Mouse (Mus musculus): ENCODE measurements around the gene Gm42669. TPM values are rescaled to one million over a fixed set of nuclear protein-coding genes. Genes with fewer than 3 reads are reported as not detected.

Gene Gm42669
- polyA plus RNA-seq, 1 experiment from 2014 or later, result 0.08 TPM

GRCm38 (mm10) chr5:107621327-107621726, 113.9 kb downstream of the Gm42669 start:
- no peak for ATAC-seq
- WGBS, result 95% methylated on average over 3 of the region's 3 CpGs

More at GRCm38 (mm10) chr5:107621327-107621726, 113.9 kb downstream of the Gm42669 start:
- Histone ChIP-seq H3K4me1 (replicated peaks; ENCODE audit: control insufficient read depth, insufficient read depth, low read length) (no peaks in the 10 kb centered on the region), H3K27ac (ENCODE audit: low read depth, low read length) (no peak overlapping the region), H3K9ac (ENCODE audit: low read depth, low read length) (no peak overlapping the region), H3K4me2 (replicated peaks; ENCODE audit: low read depth) (no peak overlapping the region), H3K27me3 (replicated peaks; ENCODE audit: control insufficient read depth, insufficient read depth, low read length) (no peaks in the 10 kb centered on the region), H3K4me3 (ENCODE audit: low read depth, low read length) (no peak overlapping the region), H3K36me3 (ENCODE audit: control insufficient read depth, insufficient read depth) (peaks cover 33% of the 10 kb centered on the region), H3K9me3 (ENCODE audit: control insufficient read depth) (no peaks in the 10 kb centered on the region)
- TF ChIP-seq CTCF (IDR thresholded peaks at IDR 0.05; ENCODE audit: low read depth), result no peak

Other genes with a start within 250 kb of the Gm42669 start
- 7.0 and 7.5 TPM in 2 replicates for gene Tgfbr3, start 218.0 kb upstream of the Gm42669 start, polyA plus RNA-seq (2015; fragmentation: Nextera tagmentation; extraction: Ambion mirVana)
- 0.78 and 1.2 TPM in 2 replicates for gene Brdt, start 176.5 kb upstream of the Gm42669 start, polyA plus RNA-seq (2015; fragmentation: Nextera tagmentation; extraction: Ambion mirVana)
- 0.58 and 0.70 TPM in 2 replicates for gene Ephx4, start 104.9 kb upstream of the Gm42669 start, polyA plus RNA-seq (2015; fragmentation: Nextera tagmentation; extraction: Ambion mirVana)
- not detected in 2 replicates for gene Lpcat2b, start 76.1 kb upstream of the Gm42669 start, polyA plus RNA-seq (2015; fragmentation: Nextera tagmentation; extraction: Ambion mirVana)
- gene Btbd8, start 69.6 kb upstream of the Gm42669 start, polyA plus RNA-seq (2015; fragmentation: Nextera tagmentation; extraction: Ambion mirVana), result 1.3 and 1.5 TPM in 2 replicates
- 0.04 TPM in 2 replicates for gene 1700028K03Rik, start 27.1 kb downstream of the Gm42669 start, polyA plus RNA-seq (2015; fragmentation: Nextera tagmentation; extraction: Ambion mirVana)
- 8.4 and 8.5 TPM in 2 replicates for gene Rpap2, start 89.8 kb downstream of the Gm42669 start, polyA plus RNA-seq (2015; fragmentation: Nextera tagmentation; extraction: Ambion mirVana)
- gene Glmn, start 90.3 kb downstream of the Gm42669 start, polyA plus RNA-seq (2015; fragmentation: Nextera tagmentation; extraction: Ambion mirVana), result 9.5 and 10.2 TPM in 2 replicates
- gene Gfi1, start 218.4 kb downstream of the Gm42669 start, polyA plus RNA-seq (2015; fragmentation: Nextera tagmentation; extraction: Ambion mirVana), result 0.37 and 0.38 TPM in 2 replicates